Mouse (Mus musculus): ENCODE measurements around the gene Hoxa6. TPM values are rescaled to one million over a fixed set of nuclear protein-coding genes. Genes with fewer than 3 reads are reported as not detected.

Hoxa6 gene
- polyA plus RNA-seq, 1 experiment from 2014 or later = not detected

DNA sequence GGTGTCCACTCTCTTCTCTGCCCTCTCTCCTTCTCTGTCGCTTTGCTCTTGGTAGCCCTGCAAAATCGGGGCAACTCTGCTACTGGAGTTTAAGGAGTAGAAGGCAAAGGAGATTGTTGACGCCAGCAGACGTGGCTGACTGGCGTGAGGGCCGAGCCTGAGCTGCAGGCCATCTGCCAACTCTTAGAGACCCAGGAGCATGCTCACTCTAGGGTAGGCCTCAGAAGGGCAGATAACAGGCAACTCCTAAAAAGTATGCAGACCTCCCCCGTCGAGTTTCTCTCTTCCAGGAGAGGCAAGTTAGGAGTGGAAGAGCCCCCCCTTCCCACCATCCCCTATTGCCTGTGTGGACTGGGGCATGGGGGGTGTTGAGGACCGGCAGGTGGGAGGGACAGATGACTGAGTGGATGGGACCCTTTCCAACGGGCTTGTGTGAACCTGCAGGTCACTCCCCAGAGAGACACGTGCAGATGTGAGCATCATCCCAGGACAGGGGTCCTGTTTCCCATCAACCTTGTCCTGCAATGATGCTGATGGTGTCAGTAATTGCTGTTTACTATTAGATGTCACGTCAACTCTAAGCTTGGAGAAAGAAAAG lies 49.3 kb downstream of the Hoxa6 start:
- Histone ChIP-seq H3K36me3 (ENCODE audit: poor library complexity, severe bottlenecking) (no peaks in the 10 kb centered on the region), H3K4me1 (peaks cover 17% of the 10 kb centered on the region), H3K9ac (no peak overlapping the region), H3K4me3 (peak overlapping the region; percentile 52), H3K4me2 (peak overlapping the region; percentile 95), H3K27me3 (peaks cover 99% of the 10 kb centered on the region), H3K27ac (no peak overlapping the region), H3K9me3 (replicated peaks) (no peaks in the 10 kb centered on the region)
- WGBS = 1% methylated on average over 12 of the region's 12 CpGs
- no peak for ATAC-seq

DNA sequence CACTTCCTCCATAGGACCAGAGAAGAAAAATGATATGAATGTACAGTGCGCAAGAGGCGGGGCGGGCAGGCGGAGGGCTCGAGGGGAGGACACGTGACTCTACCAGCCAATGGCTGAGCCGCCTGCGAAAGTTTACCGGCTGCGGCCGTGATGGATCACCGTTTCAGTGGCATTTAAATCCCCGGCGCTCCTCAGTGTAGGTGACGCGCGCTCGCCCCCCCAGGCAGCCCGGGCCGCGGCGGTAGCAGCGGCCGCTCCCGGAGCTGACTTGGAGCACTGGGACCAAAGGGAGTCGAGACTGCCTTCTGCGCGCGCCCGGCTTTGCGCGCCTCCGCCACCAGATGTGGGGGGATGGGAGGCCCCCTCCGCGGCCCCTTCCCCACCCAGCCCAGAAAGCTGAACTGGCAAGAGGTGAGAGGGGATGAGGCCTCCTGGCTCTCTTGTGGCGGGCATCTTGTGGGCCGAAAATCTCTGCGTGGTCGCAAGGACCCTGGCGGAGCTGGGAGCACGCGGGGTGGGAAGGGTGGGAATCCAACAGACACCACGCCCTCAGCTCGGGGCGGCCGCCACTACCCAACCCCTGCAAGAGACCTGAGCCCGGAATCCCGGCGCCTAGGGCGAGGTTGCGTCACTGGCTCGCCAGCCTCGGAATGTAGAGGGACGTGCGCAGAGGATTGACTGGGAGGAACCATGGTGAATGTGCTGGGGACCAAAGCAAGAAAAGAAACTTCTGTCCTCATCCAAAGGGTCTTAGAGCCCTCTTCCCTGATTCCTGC lies 50.1 kb downstream of the Hoxa6 start, which contains the start of gene Hoxa1:
Gene Hoxa1, minus strand, starts transcription at position 42 of the 776 bp plus-strand sequence.
- no peaks in the 10 kb centered on the region for H3K36me3 ChIP-seq (ENCODE audit: poor library complexity, severe bottlenecking)
- WGBS = under 1% methylated on average over 54 of the region's 55 CpGs
- peak within 1 kb of the TSS; percentile 52 for H3K4me3 ChIP-seq
- peak within 1 kb of the TSS; percentile 44 for H3K9ac ChIP-seq
- H3K9me3 ChIP-seq (replicated peaks) = no peaks in the 10 kb centered on the region
- H3K27ac ChIP-seq = no peak within 1 kb of the TSS
- peaks cover 17% of the 10 kb centered on the region for H3K4me1 ChIP-seq
- peak within 1 kb of the TSS; percentile 95 for H3K4me2 ChIP-seq
- H3K27me3 ChIP-seq = peaks cover 99% of the 10 kb centered on the region
- peak; percentile 78 for ATAC-seq

DNA sequence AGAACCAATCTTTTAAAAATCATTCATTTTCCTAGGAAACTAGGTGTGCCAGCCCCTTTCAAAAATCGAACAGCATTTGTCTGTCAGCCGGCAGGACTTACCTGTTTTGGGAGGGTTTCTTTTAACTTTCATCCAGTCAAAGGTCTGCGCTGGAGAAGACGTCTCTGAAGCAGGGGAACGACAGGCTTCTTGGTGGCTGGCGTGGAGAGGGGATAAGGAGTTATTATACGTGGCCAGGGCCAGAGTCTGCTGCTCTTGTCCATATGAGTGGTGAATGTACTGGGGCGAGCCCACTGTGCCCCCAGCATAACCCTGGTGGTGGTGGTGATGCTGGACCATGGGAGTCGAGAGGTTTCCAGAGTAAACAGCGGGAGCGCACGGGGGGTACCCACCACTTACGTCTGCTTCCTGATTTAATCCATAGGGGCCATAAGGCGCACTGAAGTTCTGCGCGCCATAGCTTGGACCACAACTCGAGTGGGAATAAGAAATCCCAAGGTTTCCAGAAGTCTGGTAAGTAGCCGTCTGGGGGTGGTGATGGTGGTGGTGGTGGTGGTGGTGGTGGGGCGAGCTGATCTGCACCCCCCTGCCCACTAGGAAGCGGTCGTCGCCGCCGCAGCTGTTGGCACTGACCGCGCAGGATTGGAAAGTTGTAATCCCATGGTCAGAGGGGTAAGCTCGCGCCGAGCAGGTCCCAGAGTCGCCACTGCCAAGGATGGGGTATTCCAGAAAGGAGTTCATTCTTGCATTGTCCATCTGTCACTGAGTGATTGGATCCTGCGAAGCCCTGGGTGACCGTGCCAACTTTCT lies 50.9 kb downstream of the Hoxa6 start:
- H3K4me2 ChIP-seq = peak overlapping the region; percentile 95
- no peak overlapping the region for H3K27ac ChIP-seq
- no peak overlapping the region for H3K9ac ChIP-seq
- H3K4me3 ChIP-seq = peak overlapping the region; percentile 52
- no peak; the same call in 1 of the 2 replicates for ATAC-seq
- no peaks in the 10 kb centered on the region for H3K36me3 ChIP-seq (ENCODE audit: poor library complexity, severe bottlenecking)
- peaks cover 99% of the 10 kb centered on the region for H3K27me3 ChIP-seq
- no peaks in the 10 kb centered on the region for H3K9me3 ChIP-seq (replicated peaks)
- H3K4me1 ChIP-seq = peaks cover 17% of the 10 kb centered on the region
- 2% methylated on average over 32 of the region's 32 CpGs for WGBS

DNA sequence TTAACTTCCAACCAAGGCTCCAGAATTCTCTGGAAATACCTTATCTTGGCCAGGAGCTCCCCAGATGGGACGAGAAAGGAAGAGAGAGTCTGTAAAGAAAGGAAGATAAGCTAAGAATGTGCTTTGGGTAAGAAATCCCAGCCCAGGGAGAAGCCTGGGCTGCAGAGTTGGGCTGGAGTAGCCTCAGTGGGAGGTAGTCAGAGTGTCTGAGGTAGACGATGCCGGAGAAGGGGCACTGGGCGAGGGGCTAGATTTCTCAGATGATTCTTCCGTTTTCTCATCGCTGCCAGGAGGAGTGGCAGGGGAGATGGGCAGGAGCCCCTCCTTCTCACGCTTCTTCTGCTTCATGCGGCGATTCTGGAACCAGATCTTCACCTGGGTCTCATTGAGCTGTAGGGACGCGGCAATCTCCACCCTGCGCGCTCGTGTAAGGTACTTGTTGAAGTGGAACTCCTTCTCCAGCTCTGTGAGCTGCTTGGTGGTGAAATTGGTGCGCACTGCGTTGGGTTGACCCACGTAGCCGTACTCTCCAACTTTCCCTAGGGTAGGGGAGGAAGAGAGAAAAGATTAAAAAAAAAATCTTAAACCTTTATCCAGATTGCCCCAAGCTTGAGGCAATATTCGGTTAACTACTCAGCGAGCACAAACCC lies 51.8 kb downstream of the Hoxa6 start:
- Histone ChIP-seq H3K9ac (no peak overlapping the region), H3K9me3 (replicated peaks) (no peaks in the 10 kb centered on the region), H3K4me2 (no peak overlapping the region), H3K27ac (no peak overlapping the region), H3K27me3 (peaks cover 100% of the 10 kb centered on the region), H3K36me3 (ENCODE audit: poor library complexity, severe bottlenecking) (no peaks in the 10 kb centered on the region), H3K4me3 (no peak overlapping the region), H3K4me1 (peaks cover 17% of the 10 kb centered on the region)
- WGBS = 1% methylated on average over 20 of the region's 20 CpGs
- no peak for ATAC-seq

MicroRNAs within 50 kb of the gene (microRNA counts, 519-probe panel; counts per million panel counts)
- 177 counts per million, percentile 53 among the panel's probes with 10 or more counts for microRNA mmu-miR-196b

Small RNA genes within 50 kb of the gene (microRNA-seq; reads per million reads assigned to microRNA genes)
- 23.6 reads per million, percentile 32 among the genes with 10 or more reads in this experiment for gene Mir196b

Other genes starting within 250 kb of the Hoxa6 start
- gene Skap2, start 196.2 kb downstream of the Hoxa6 start, polyA plus RNA-seq (2015; fragmentation: Nextera tagmentation; extraction: Ambion mirVana) = 3.6 and 4.1 TPM in 2 replicates
- not detected in 2 replicates for gene Hoxa1, start 50.4 kb downstream of the Hoxa6 start, polyA plus RNA-seq (2015; fragmentation: Nextera tagmentation; extraction: Ambion mirVana)
- gene Hoxa2, start 43.9 kb downstream of the Hoxa6 start, polyA plus RNA-seq (2015; fragmentation: Nextera tagmentation; extraction: Ambion mirVana) = not detected in 2 replicates
- gene 5730596B20Rik, start 31.2 kb downstream of the Hoxa6 start, polyA plus RNA-seq (2015; fragmentation: Nextera tagmentation; extraction: Ambion mirVana) = not detected in 2 replicates
- gene Hoxa4, start 17.0 kb downstream of the Hoxa6 start, polyA plus RNA-seq (2015; fragmentation: Nextera tagmentation; extraction: Ambion mirVana) = not detected in 2 replicates
- gene Hoxa5, start 4.1 kb downstream of the Hoxa6 start, polyA plus RNA-seq (2015; fragmentation: Nextera tagmentation; extraction: Ambion mirVana) = not detected in 2 replicates
- gene Hoxa3, start 4.6 kb upstream of the Hoxa6 start, polyA plus RNA-seq (2015; fragmentation: Nextera tagmentation; extraction: Ambion mirVana) = not detected in 2 replicates
- not detected in 2 replicates for gene Gm28308, start 4.6 kb upstream of the Hoxa6 start, polyA plus RNA-seq (2015; fragmentation: Nextera tagmentation; extraction: Ambion mirVana)
- gene Hoxa7, start 13.1 kb upstream of the Hoxa6 start, polyA plus RNA-seq (2015; fragmentation: Nextera tagmentation; extraction: Ambion mirVana) = not detected in 2 replicates
- gene Hoxa9, start 22.4 kb upstream of the Hoxa6 start, polyA plus RNA-seq (2015; fragmentation: Nextera tagmentation; extraction: Ambion mirVana) = not detected in 2 replicates
- 0.09 TPM in 1 of 2 replicates, not detected in the other for gene Hoxa10, start 32.1 kb upstream of the Hoxa6 start, polyA plus RNA-seq (2015; fragmentation: Nextera tagmentation; extraction: Ambion mirVana)
- gene Hoxa11, start 37.1 kb upstream of the Hoxa6 start, polyA plus RNA-seq (2015; fragmentation: Nextera tagmentation; extraction: Ambion mirVana) = 0.12 TPM in 1 of 2 replicates, not detected in the other
- not detected in 2 replicates for gene Hoxa13, start 52.2 kb upstream of the Hoxa6 start, polyA plus RNA-seq (2015; fragmentation: Nextera tagmentation; extraction: Ambion mirVana)
- gene Evx1, start 104.8 kb upstream of the Hoxa6 start, polyA plus RNA-seq (2015; fragmentation: Nextera tagmentation; extraction: Ambion mirVana) = not detected in 2 replicates